Mouse (Mus musculus) cerebellum, adult 2 months (tissue): ENCODE data around the gene Filip1l.

Experiments
- CTCF ChIP-seq: fragments of 200-500 bp; IDR thresholded peaks from 2 replicates; pipeline ENCODE4 v1.5.1; 2011; ENCODE audit warnings: low read depth, mild to moderate bottlenecking, control low read depth, low read length, moderate library complexity, borderline replicate concordance; ENCODE audit not compliant: insufficient read depth
- POLR2A ChIP-seq: fragments of 200-500 bp; IDR thresholded peaks from 2 replicates; pipeline ENCODE4 v1.6.1; 2011; ENCODE audit warnings: low read length, control low read depth, borderline replicate concordance; ENCODE audit not compliant: insufficient read depth

- TF ChIP-seq CTCF = no peak
- no peak for TF ChIP-seq POLR2A
Measured at GRCm38 (mm10) chr16:57528457-57528856, 175.6 kb downstream of the Filip1l start.
